In genomic region chr8:105685796-105686308, GRCm38 (mm10) we compare ENCODE assay signal across 8 mouse cellular contexts. TPM values are rescaled to one million over a fixed set of nuclear protein-coding genes. Genes with fewer than 3 reads are reported as not detected.
A peak's percentile ranks its signal among the peaks of the same experiment; 100 is the strongest.
DNase-seq lines count a peak whose midpoint lies in the region; ATAC-seq and TF ChIP-seq lines count a peak whose summit lies in the region.

Gene Carmil2 (plus strand): TSS chr8:105686274.

- peak within 1 kb of the TSS; percentile 54 for H3K9ac ChIP-seq in ES-E14 (ENCODE audit: insufficient read depth, low read depth, low read length, poor library complexity, severe bottlenecking)
- 0 out of 2 replicates have a peak within 1 kb of the TSS, but pooled peaks have one; percentile 27 for H3K9ac ChIP-seq in liver, embryonic 12.5 days

- H3K36me3 ChIP-seq in ES-E14 (ENCODE audit: control insufficient read depth, insufficient read depth, low read length, poor library complexity, severe bottlenecking): peaks cover 12% of the 10 kb centered on the region
- H3K36me3 ChIP-seq in liver, embryonic 12.5 days: peaks cover 37% of the 10 kb centered on the region

- peak; percentile 87 for ATAC-seq in common myeloid progenitor, adult 5-6 weeks (replicated peaks; ENCODE audit: low read depth, poor library complexity, severe bottlenecking)
- ATAC-seq in liver, embryonic 12.5 days: peak; percentile 36; the same call in 1 of the 2 replicates

- H3K4me2 ChIP-seq in liver, embryonic 12.5 days: peak within 1 kb of the TSS; percentile 51

- H3K9me3 ChIP-seq in ES-E14 (ENCODE audit: control insufficient read depth, insufficient read depth, low read depth, low read length): no peaks in the 10 kb centered on the region
- no peaks in the 10 kb centered on the region for H3K9me3 ChIP-seq in liver, embryonic 12.5 days (replicated peaks)

- WGBS in liver, embryonic 12.5 days (ENCODE audit: insufficient replicate concordance): 8% methylated on average over 23 of the region's 26 CpGs

- 0 out of 2 replicates have a peak, but pooled peaks cover 3% of the 10 kb centered on the region for H3K27me3 ChIP-seq in liver, embryonic 12.5 days (replicated peaks)

- H3K4me3 ChIP-seq in ES-E14 (ENCODE audit: insufficient read depth in 1 of 2, low read depth in 1 of 2, low read length in 2 of 2, poor library complexity in 1 of 2, severe bottlenecking in 1 of 2): peak within 1 kb of the TSS; percentile 50 to 56
- peak within 1 kb of the TSS; percentile 6; the same call in 1 of the 2 replicates for H3K4me3 ChIP-seq in liver, embryonic 12.5 days

- DNase-seq in 3134 (ENCODE audit: extremely low read depth, insufficient read length, low spot score): peak; percentile 47
- DNase-seq in ES-E14 (ENCODE audit: low read depth, low spot score): no peak
- DNase-seq in heart, adult 8-10 months (ENCODE audit: low spot score): peak; percentile 45
- peak; percentile 39 to 65 for DNase-seq in kidney, adult 8-10 months
- DNase-seq in naive thymus-derived CD4-positive, alpha-beta T cell, adult 2 months (ENCODE audit: low read depth): peak; percentile 92
- peak; percentile 98 for DNase-seq in thymus, postnatal 25 days

- peak within 1 kb of the TSS; percentile 47; the same call in 1 of the 2 replicates for H3K27ac ChIP-seq in ES-E14 (ENCODE audit: insufficient read depth, low read depth, low read length, poor library complexity, severe bottlenecking)
- 0 out of 2 replicates have a peak within 1 kb of the TSS, but pooled peaks have one; percentile 13 for H3K27ac ChIP-seq in liver, embryonic 12.5 days

- in situ Hi-C loops in ES-E14 (cut with MboI; ENCODE audit: low sequenced_read_pairs in 2 of 2, unreplicated experiment in 2 of 2): no loop called here

- H3K4me1 ChIP-seq in ES-E14 (ENCODE audit: control insufficient read depth in 2 of 2, insufficient read depth in 2 of 2, low read length in 2 of 2, poor library complexity in 1 of 2): peaks cover 3 to 14% of the 10 kb centered on the region in 2 experiments; a peak in 3 of 4 replicates
- peaks cover 13% of the 10 kb centered on the region; the same call in 1 of the 2 replicates for H3K4me1 ChIP-seq in liver, embryonic 12.5 days

TF ChIP-seq in ES-E14, 5 proteins besides CTCF, POLR2A, EP300 and RAD21:
- TF ChIP-seq HCFC1 (IDR thresholded peaks at IDR 0.05; ENCODE audit: borderline replicate concordance, insufficient read depth, low read length) (peak; percentile 39; the same call in 1 of the 2 replicates), ZNF384 (IDR thresholded peaks at IDR 0.05; ENCODE audit: low read depth, low read length) (no peak), CHD2 (IDR thresholded peaks at IDR 0.05; ENCODE audit: low read depth, low read length) (no peak), ZC3H11A (IDR thresholded peaks at IDR 0.05; ENCODE audit: borderline replicate concordance, low read depth, low read length) (peak; percentile 68; the same call in 1 of the 2 replicates), MAFK (IDR thresholded peaks at IDR 0.05; ENCODE audit: insufficient read depth, low read depth, low read length) (no peak)

RNA-seq across cellular contexts. Expression of gene Carmil2, which starts in this region (rescaled TPM):
- total RNA-seq in ES-E14 (2012; rRNA removed): 1.6 and 3.8 TPM in 2 replicates
- 2.9 and 4.3 TPM in 2 replicates for total RNA-seq in common myeloid progenitor, adult 5-6 weeks (2017)
- total RNA-seq in heart, adult 8-10 months (2022): under 1 TPM; 0.13 to 0.22 (median 0.14) TPM
- 0.86 TPM in 2 replicates for polyA plus RNA-seq in liver, embryonic 12.5 days (2016; fragmentation: Nextera tagmentation; extraction: Ambion mirVana)

Comparison
In these comparisons a context has a peak if more than half of its experiments do, and no peak if none do; other contexts are left out.
1. Peak in DNase-seq in heart, adult 8-10 months; RNA of the gene not detected or under 1 TPM.
2. Peak in ATAC-seq, H3K4me3 ChIP-seq, H3K27ac ChIP-seq, H3K9ac ChIP-seq and H3K4me2 ChIP-seq in liver, embryonic 12.5 days; RNA of the gene not detected or under 1 TPM.